Mouse (Mus musculus) thymus, adult 2 months (tissue): ENCODE data around the gene Car11. TPM values are rescaled to one million over a fixed set of nuclear protein-coding genes. Genes with fewer than 3 reads are reported as not detected.

Source experiments
- DNase-seq: peaks from one replicate; pipeline ENCODE4 v3.0.0; 2021
- H3K27ac ChIP-seq: fragments of 200-500 bp; 2 replicates; pipeline ENCODE4 v1.5.1; 2012; ENCODE audit warnings: low read length, control low read depth; ENCODE audit not compliant: control insufficient read depth, insufficient read depth
- H3K27me3 ChIP-seq: fragments of 200-500 bp; 2 replicates; pipeline ENCODE4 v1.6.1; 2012; ENCODE audit warnings: mild to moderate bottlenecking, low read length, moderate library complexity, mixed read lengths; ENCODE audit not compliant: control insufficient read depth, insufficient read depth
- H3K36me3 ChIP-seq: fragments of 200-500 bp; 2 replicates; pipeline ENCODE4 v1.6.1; 2012; ENCODE audit warnings: mild to moderate bottlenecking, low read length, moderate library complexity; ENCODE audit not compliant: control insufficient read depth, insufficient read depth
- H3K4me1 ChIP-seq: fragments of 200-500 bp; replicated peaks from 2 replicates; pipeline ENCODE4 v1.6.1; 2012; ENCODE audit warnings: low read length; ENCODE audit not compliant: control insufficient read depth, insufficient read depth
- H3K4me3 ChIP-seq: fragments of 200-500 bp; 2 replicates; pipeline ENCODE4 v1.5.1; 2012; ENCODE audit warnings: mild to moderate bottlenecking, low read length, control low read depth, moderate library complexity; ENCODE audit not compliant: control insufficient read depth, insufficient read depth
- CTCF ChIP-seq: fragments of 200-500 bp; IDR thresholded peaks from 2 replicates; pipeline ENCODE4 v1.5.1; 2012; ENCODE audit warnings: mild to moderate bottlenecking, control low read depth, low read length, moderate library complexity, borderline replicate concordance; ENCODE audit not compliant: control insufficient read depth, poor library complexity, insufficient read depth; ENCODE audit errors: extremely low read depth
- POLR2A ChIP-seq: fragments of 200-500 bp; IDR thresholded peaks from 2 replicates; pipeline ENCODE4 v1.6.1; 2012; ENCODE audit warnings: mild to moderate bottlenecking, low read length, control low read depth, moderate library complexity; ENCODE audit not compliant: control insufficient read depth, poor library complexity, insufficient read depth; ENCODE audit errors: extremely low read depth
- WGBS: fragments of 180-500 bp; shearing (Covaris S2); methylation state at CpG from one replicate; pipeline ENCODE4 v1.1.7; 2018; 5-methylcytosine and 5-hydroxymethylcytosine counted together
- polyA plus RNA-seq: library from polyadenylated mRNA; depleted of rRNA; stranded (reverse); fragments of >200 nt; gene quantifications from 2 replicates; pipeline ENCODE4 v1.2.3, GENCODE M21; 2012; rRNA removed

Gene Car11
- polyA plus RNA-seq, 1 experiment = 2.7 TPM

GRCm38 (mm10) chr7:45742338-45742737 lies 42.7 kb downstream of the Car11 start:
- Histone ChIP-seq H3K27ac (peak overlapping the region; percentile 19), H3K4me1 (peaks cover 16% of the 10 kb centered on the region), H3K27me3 (no peaks in the 10 kb centered on the region), H3K36me3 (no peaks in the 10 kb centered on the region), H3K4me3 (peak overlapping the region; percentile 56)
- DNase-seq = no peak
- TF ChIP-seq CTCF = no peak
- 10% methylated on average over 19 of the region's 19 CpGs for WGBS

DNA sequence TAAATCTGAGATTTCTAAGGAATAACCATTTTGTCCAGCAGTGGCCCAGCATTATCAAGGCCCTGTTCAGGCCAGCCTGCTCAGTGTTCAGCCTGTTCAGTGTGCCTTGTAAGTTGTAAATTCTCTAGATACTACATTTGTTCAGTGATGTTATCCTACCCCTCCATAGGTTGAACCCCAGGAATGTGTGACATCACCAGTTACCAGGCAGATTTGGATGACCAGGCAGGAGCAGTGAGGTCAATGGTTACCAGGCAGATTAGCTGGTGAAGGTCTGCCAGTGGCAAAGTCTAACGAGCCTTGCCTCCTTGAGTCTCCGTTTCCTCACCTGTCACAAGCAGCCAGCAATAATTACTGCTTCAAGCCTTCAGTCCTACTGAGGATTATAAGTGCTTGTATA lies 44.7 kb downstream of the Car11 start:
- 76% methylated on average over 2 of the region's 2 CpGs for WGBS
- no peak overlapping the region for H3K27ac ChIP-seq
- peaks cover 16% of the 10 kb centered on the region for H3K4me1 ChIP-seq
- no peaks in the 10 kb centered on the region for H3K27me3 ChIP-seq
- no peaks in the 10 kb centered on the region for H3K36me3 ChIP-seq
- TF ChIP-seq POLR2A = no peak
- TF ChIP-seq CTCF = no peak
- H3K4me3 ChIP-seq = no peak overlapping the region
- DNase-seq = no peak

DNA sequence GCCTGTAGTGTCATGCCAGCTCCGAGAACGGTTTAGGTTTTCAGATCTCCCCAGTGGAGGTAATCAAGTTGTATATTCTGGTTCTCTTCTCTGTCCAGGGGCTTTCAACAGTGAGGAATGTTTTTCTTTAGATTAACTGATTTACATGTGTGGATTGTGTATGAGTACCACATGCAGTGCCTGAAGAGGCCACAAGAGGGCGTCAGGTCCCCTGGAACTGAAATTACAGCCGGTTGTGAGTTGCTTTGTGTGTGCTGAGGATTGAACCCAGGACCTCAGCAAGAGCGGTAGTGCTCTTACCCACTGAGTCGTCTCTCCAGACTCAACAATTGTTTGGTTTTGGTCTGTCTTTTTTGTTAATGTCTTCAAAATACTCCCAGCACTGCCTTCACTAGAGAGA lies 46.9 kb downstream of the Car11 start:
- no peak for DNase-seq
- 87% methylated on average over 6 of the region's 6 CpGs for WGBS
- H3K27ac ChIP-seq = no peak overlapping the region

DNA sequence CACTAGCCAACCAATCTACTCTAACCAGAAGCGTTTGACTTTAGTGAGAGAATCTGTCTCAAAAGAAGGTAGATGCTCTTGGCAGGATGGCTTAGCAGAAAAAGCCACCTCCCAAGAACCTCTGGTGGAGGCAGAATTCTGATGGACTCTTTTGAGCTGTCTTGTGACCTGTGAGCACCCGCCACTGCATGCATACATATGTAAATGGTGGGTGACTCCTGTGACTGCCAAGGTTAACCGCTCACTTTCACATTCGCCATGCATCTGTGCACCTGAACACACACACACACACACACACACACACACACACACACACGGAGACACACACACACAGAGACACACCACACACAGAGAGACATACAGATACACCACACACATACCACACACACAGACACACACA lies 47.8 kb downstream of the Car11 start:
- H3K27ac ChIP-seq = no peak overlapping the region
- no peak overlapping the region for H3K4me3 ChIP-seq
- no peaks in the 10 kb centered on the region for H3K36me3 ChIP-seq
- no peak for TF ChIP-seq POLR2A
- TF ChIP-seq CTCF = no peak
- H3K4me1 ChIP-seq = peaks cover under 1% of the 10 kb centered on the region
- H3K27me3 ChIP-seq = no peaks in the 10 kb centered on the region
- WGBS = 94% methylated on average over 5 of the region's 5 CpGs
- no peak for DNase-seq

More for the DNA sequence above, 46.9 kb downstream of the Car11 start:
- peaks cover 8% of the 10 kb centered on the region for H3K4me1 ChIP-seq
- no peak for TF ChIP-seq POLR2A
- TF ChIP-seq CTCF = peak; percentile 21; the same call in 1 of the 2 replicates
- no peak overlapping the region for H3K4me3 ChIP-seq
- H3K27me3 ChIP-seq = no peaks in the 10 kb centered on the region
- H3K36me3 ChIP-seq = no peaks in the 10 kb centered on the region

- Histone ChIP-seq H3K36me3 (no peaks in the 10 kb centered on the region), H3K27me3 (no peaks in the 10 kb centered on the region), H3K27ac (no peak overlapping the region), H3K4me3 (no peak overlapping the region), H3K4me1 (no peaks in the 10 kb centered on the region)
- DNase-seq = no peak
- no peak for TF ChIP-seq POLR2A
- no peak for TF ChIP-seq CTCF
- 89% methylated on average over 7 of the region's 7 CpGs for WGBS
Observed at GRCm38 (mm10) chr7:45748110-45748509, 48.5 kb downstream of the Car11 start.

DNA sequence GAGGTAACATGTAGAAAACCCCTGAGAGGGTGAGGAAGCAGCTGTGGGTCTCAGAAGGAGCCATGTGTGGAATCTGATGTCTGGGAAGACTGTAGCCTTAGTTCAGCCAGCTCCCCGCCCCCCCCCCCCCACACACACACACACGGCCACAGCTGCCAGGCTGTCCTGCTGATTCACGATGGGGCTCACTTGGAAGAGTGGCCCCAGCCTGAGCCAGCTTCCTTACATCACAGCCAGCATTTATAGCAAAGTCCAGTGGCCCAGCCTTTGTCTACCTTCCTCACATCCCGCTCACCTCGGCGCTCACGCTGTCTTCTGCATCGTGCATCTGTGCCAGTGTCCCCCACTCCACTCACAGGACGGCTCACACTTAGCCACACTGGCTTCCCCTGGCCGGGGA lies 49.8 kb downstream of the Car11 start:
- Histone ChIP-seq H3K4me3 (no peak overlapping the region), H3K4me1 (no peaks in the 10 kb centered on the region), H3K36me3 (no peaks in the 10 kb centered on the region), H3K27ac (no peak overlapping the region), H3K27me3 (no peaks in the 10 kb centered on the region)
- DNase-seq = no peak
- TF ChIP-seq POLR2A (no peak), CTCF (no peak)
- WGBS = 69% methylated on average over 10 of the region's 10 CpGs

DNA sequence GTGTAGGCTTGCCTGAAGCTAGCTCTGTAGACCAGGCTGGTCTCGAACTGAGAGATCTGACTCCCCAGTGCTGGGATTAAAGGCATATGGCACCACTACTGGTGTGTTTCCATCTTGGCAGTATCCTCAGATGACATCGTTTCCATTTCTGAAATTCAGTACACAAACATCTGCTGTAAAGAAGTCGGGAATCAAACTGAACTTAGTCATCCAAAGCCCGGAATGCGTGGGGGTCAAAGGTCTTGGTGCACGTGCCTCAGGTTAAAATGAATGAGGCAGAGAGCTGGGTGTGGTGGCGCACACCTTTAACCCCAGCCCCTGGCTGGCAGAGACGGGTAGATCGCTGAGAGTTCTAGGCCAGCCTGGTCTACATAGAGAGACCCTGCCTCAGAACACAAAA lies 50.5 kb downstream of the Car11 start:
- 96% methylated on average over 9 of the region's 9 CpGs for WGBS
- Histone ChIP-seq H3K4me1 (no peaks in the 10 kb centered on the region), H3K27ac (no peak overlapping the region), H3K27me3 (no peaks in the 10 kb centered on the region), H3K36me3 (no peaks in the 10 kb centered on the region), H3K4me3 (no peak overlapping the region)
- TF ChIP-seq CTCF = no peak
- TF ChIP-seq POLR2A = no peak
- DNase-seq = no peak

Other genes with a start within 250 kb of the Car11 start
- 2,491 and 2,656 TPM in 2 replicates for gene Ftl1, start 240.0 kb upstream of the Car11 start, polyA plus RNA-seq
- gene Bax, start 232.9 kb upstream of the Car11 start, polyA plus RNA-seq = 165 and 184 TPM in 2 replicates
- 2.5 and 3.0 TPM in 2 replicates for gene Tulp2, start 218.0 kb upstream of the Car11 start, polyA plus RNA-seq
- gene Gm45808, start 213.0 kb upstream of the Car11 start, polyA plus RNA-seq = not detected in 2 replicates
- 2.3 and 2.4 TPM in 2 replicates for gene Dhdh, start 211.0 kb upstream of the Car11 start, polyA plus RNA-seq
- gene Nucb1, start 189.4 kb upstream of the Car11 start, polyA plus RNA-seq = 204 and 216 TPM in 2 replicates
- gene Ppp1r15a, start 173.6 kb upstream of the Car11 start, polyA plus RNA-seq = 27.6 and 35.3 TPM in 2 replicates
- 9.7 and 12.3 TPM in 2 replicates for gene Plekha4, start 173.5 kb upstream of the Car11 start, polyA plus RNA-seq
- 2.2 and 2.6 TPM in 2 replicates for gene Hsd17b14, start 144.9 kb upstream of the Car11 start, polyA plus RNA-seq
- 140 and 173 TPM in 2 replicates for gene Bcat2, start 129.7 kb upstream of the Car11 start, polyA plus RNA-seq
- 18.9 and 19.2 TPM in 2 replicates for gene Fgf21, start 84.4 kb upstream of the Car11 start, polyA plus RNA-seq
- gene Fut1, start 82.6 kb upstream of the Car11 start, polyA plus RNA-seq = 4.7 and 5.9 TPM in 2 replicates
- gene Izumo1, start 78.0 kb upstream of the Car11 start, polyA plus RNA-seq = 0.45 and 0.75 TPM in 2 replicates
- 6.3 and 8.6 TPM in 2 replicates for gene Rasip1, start 72.4 kb upstream of the Car11 start, polyA plus RNA-seq
- 3.9 and 4.4 TPM in 2 replicates for gene Mamstr, start 59.9 kb upstream of the Car11 start, polyA plus RNA-seq
- 1.3 and 1.9 TPM in 2 replicates for gene Fut2, start 33.4 kb upstream of the Car11 start, polyA plus RNA-seq
- 3.9 and 4.2 TPM in 2 replicates for gene Ntn5, start 15.8 kb upstream of the Car11 start, polyA plus RNA-seq
- 1.6 and 1.9 TPM in 2 replicates for gene Sec1, start 5.4 kb upstream of the Car11 start, polyA plus RNA-seq
- 28.2 and 31.3 TPM in 2 replicates for gene Dbp, start 5.2 kb downstream of the Car11 start, polyA plus RNA-seq
- gene Rpl18, start 15.6 kb downstream of the Car11 start, polyA plus RNA-seq = 2,384 and 2,707 TPM in 2 replicates
- 87.4 and 88.1 TPM in 2 replicates for gene Sphk2, start 18.2 kb downstream of the Car11 start, polyA plus RNA-seq
- gene Fam83e, start 21.4 kb downstream of the Car11 start, polyA plus RNA-seq = 1.5 and 1.7 TPM in 2 replicates
- gene Spaca4, start 26.0 kb downstream of the Car11 start, polyA plus RNA-seq = not detected in 2 replicates
- 0.84 and 1.2 TPM in 2 replicates for gene Lmtk3, start 83.9 kb downstream of the Car11 start, polyA plus RNA-seq
- gene Sult2b1, start 84.8 kb downstream of the Car11 start, polyA plus RNA-seq = 3.8 and 3.9 TPM in 2 replicates
- 65.8 and 71.5 TPM in 2 replicates for gene Cyth2, start 114.7 kb downstream of the Car11 start, polyA plus RNA-seq
- 0.36 and 1.3 TPM in 2 replicates for gene Kcnj14, start 124.9 kb downstream of the Car11 start, polyA plus RNA-seq
- 22.4 and 27.7 TPM in 2 replicates for gene Grwd1, start 131.1 kb downstream of the Car11 start, polyA plus RNA-seq
- gene Kdelr1, start 172.9 kb downstream of the Car11 start, polyA plus RNA-seq = 199 and 226 TPM in 2 replicates
- 1.1 and 1.4 TPM in 2 replicates for gene Grin2d, start 178.5 kb downstream of the Car11 start, polyA plus RNA-seq
- 2.7 and 2.9 TPM in 2 replicates for gene Syngr4, start 196.9 kb downstream of the Car11 start, polyA plus RNA-seq
- gene Tmem143, start 197.1 kb downstream of the Car11 start, polyA plus RNA-seq = 50.6 and 52.5 TPM in 2 replicates
- 361 and 365 TPM in 2 replicates for gene Emp3, start 221.6 kb downstream of the Car11 start, polyA plus RNA-seq
- gene Ccdc114, start 224.2 kb downstream of the Car11 start, polyA plus RNA-seq = 3.3 and 3.7 TPM in 2 replicates